Mouse (Mus musculus) heart, adult 2 months (tissue): ENCODE results near the gene Slc28a1.

ENCODE experiments used
- CTCF ChIP-seq: fragments of 200-600 bp; IDR thresholded peaks from 2 replicates; pipeline ENCODE4 v1.8.1; 2022; ENCODE audit warnings: antibody characterized with exemption, mild to moderate bottlenecking, moderate library complexity
- EP300 ChIP-seq: fragments of 200-500 bp; IDR thresholded peaks from 2 replicates; pipeline ENCODE4 v1.6.1; 2011; ENCODE audit warnings: low read depth, low read length, control low read depth; ENCODE audit not compliant: insufficient read depth
- POLR2A ChIP-seq: fragments of 200-500 bp; IDR thresholded peaks from 2 replicates; pipeline ENCODE4 v1.6.1; 2011; ENCODE audit warnings: mild to moderate bottlenecking, low read depth, low read length, control low read depth; ENCODE audit not compliant: insufficient read depth

- TF ChIP-seq CTCF (no peak), POLR2A (no peak), EP300 (no peak)
Measured at GRCm38 (mm10) chr7:81114555-81114954, at the start of gene Slc28a1.
